Mouse (Mus musculus): Measurements from ENCODE around the gene Hdx. TPM values are rescaled to one million over a fixed set of nuclear protein-coding genes. Genes with fewer than 3 reads are reported as not detected.

Hdx gene
- polyA plus RNA-seq, 1 experiment from 2014 or later, result 1.6 TPM

Other genes starting within 250 kb of the Hdx start
- 57.1 and 60.6 TPM in 2 replicates for gene Rps6ka6, start 159.1 kb downstream of the Hdx start, polyA plus RNA-seq (2016; fragmentation: Nextera tagmentation; extraction: Ambion mirVana)
- gene Gm45194, start 194.3 kb upstream of the Hdx start, polyA plus RNA-seq (2016; fragmentation: Nextera tagmentation; extraction: Ambion mirVana), result 0.99 and 1.1 TPM in 2 replicates